Mouse (Mus musculus) hindbrain, embryonic 12.5 days (tissue): ENCODE data around the gene Ano6. TPM values are rescaled to one million over a fixed set of nuclear protein-coding genes. Genes with fewer than 3 reads are reported as not detected.
A peak's percentile ranks its signal among the peaks of the same experiment; 100 is the strongest.

ENCODE experiments used
- ATAC-seq: fragments of 200-750 bp; cut with Nextera tagmentation; 2 replicates; pipeline ENCODE4 v1.8.0; 2017; ENCODE audit warnings: moderate TSS enrichment; ENCODE audit not compliant: low FRiP score
- H3K27ac ChIP-seq: fragments of 300-500 bp; sonication (generic); 2 replicates; pipeline ENCODE4 v1.5.1; 2016; ENCODE audit warnings: mild to moderate bottlenecking
- H3K27me3 ChIP-seq: fragments of 300-500 bp; sonication (generic); 2 replicates; pipeline ENCODE4 v1.6.1; 2016; ENCODE audit warnings: mild to moderate bottlenecking
- H3K36me3 ChIP-seq: fragments of 300-500 bp; sonication (generic); 2 replicates; pipeline ENCODE4 v1.6.1; 2016; ENCODE audit warnings: mild to moderate bottlenecking
- H3K4me1 ChIP-seq: fragments of 300-500 bp; sonication (generic); 2 replicates; pipeline ENCODE4 v1.6.1; 2016
- H3K4me2 ChIP-seq: fragments of 300-500 bp; sonication (generic); replicated peaks from 2 replicates; pipeline ENCODE4 v1.6.1; 2016; ENCODE audit warnings: mild to moderate bottlenecking
- H3K4me3 ChIP-seq: fragments of 300-500 bp; sonication (generic); 2 replicates; pipeline ENCODE4 v1.5.1; 2016; ENCODE audit warnings: mild to moderate bottlenecking
- H3K9ac ChIP-seq: fragments of 300-500 bp; sonication (generic); 2 replicates; pipeline ENCODE4 v1.6.1; 2016; ENCODE audit warnings: mild to moderate bottlenecking, moderate library complexity
- H3K9me3 ChIP-seq: fragments of 300-500 bp; sonication (generic); replicated peaks from 2 replicates; pipeline ENCODE4 v1.6.1; 2016; ENCODE audit warnings: mild to moderate bottlenecking
- WGBS: fragments of 180-500 bp; shearing (Covaris S2); methylation state at CpG from one replicate; pipeline ENCODE4 v1.1.7; 2016; 5-methylcytosine and 5-hydroxymethylcytosine counted together
- polyA plus RNA-seq: library from polyadenylated mRNA; unstranded; fragments of >200 nt; fragmentation: Nextera tagmentation; extraction: Ambion mirVana; gene quantifications from 2 replicates; pipeline ENCODE4 v1.2.1, GENCODE M21; 2016

Ano6 gene
- polyA plus RNA-seq, 1 experiment from 2014 or later, result 40.7 TPM

GRCm38 (mm10) chr15:95949336-95949735 lies 158.7 kb downstream of the Ano6 start:
- no peak overlapping the region for H3K4me2 ChIP-seq
- no peak overlapping the region for H3K27ac ChIP-seq
- no peak for ATAC-seq
- H3K9me3 ChIP-seq, result no peaks in the 10 kb centered on the region
- WGBS, result 94% methylated on average over 13 of the region's 13 CpGs
- H3K36me3 ChIP-seq, result peaks cover 25% of the 10 kb centered on the region
- H3K27me3 ChIP-seq, result no peaks in the 10 kb centered on the region
- H3K4me1 ChIP-seq, result peaks cover 10% of the 10 kb centered on the region; the same call in 1 of the 2 replicates
- H3K4me3 ChIP-seq, result no peak overlapping the region
- no peak overlapping the region for H3K9ac ChIP-seq

GRCm38 (mm10) chr15:95951497-95951896 lies 160.9 kb downstream of the Ano6 start:
- Histone ChIP-seq H3K9me3 (no peaks in the 10 kb centered on the region), H3K9ac (no peak overlapping the region), H3K4me3 (no peak overlapping the region), H3K27ac (no peak overlapping the region), H3K36me3 (peaks cover 31% of the 10 kb centered on the region), H3K4me1 (peaks cover 1% of the 10 kb centered on the region; the same call in 1 of the 2 replicates), H3K27me3 (no peaks in the 10 kb centered on the region), H3K4me2 (no peak overlapping the region)
- no peak for ATAC-seq
- whole genome bisulfite sequencing, result 66% methylated on average over 5 of the region's 5 CpGs

- Histone ChIP-seq H3K4me3 (no peak overlapping the region), H3K27ac (no peak overlapping the region), H3K9ac (no peak overlapping the region), H3K4me2 (no peak overlapping the region), H3K36me3 (peaks cover 9% of the 10 kb centered on the region), H3K27me3 (no peaks in the 10 kb centered on the region), H3K9me3 (no peaks in the 10 kb centered on the region), H3K4me1 (no peaks in the 10 kb centered on the region; the same call in 1 of the 2 replicates)
- WGBS, result 96% methylated on average over 3 of the region's 3 CpGs
- no peak for ATAC-seq
These were observed 166.0 kb downstream of the Ano6 start for GRCm38 (mm10) chr15:95956692-95957091.

GRCm38 (mm10) chr15:95962411-95963123 lies 171.9 kb downstream of the Ano6 start:
- no peak for ATAC-seq
- 88% methylated on average over 3 of the region's 3 CpGs for WGBS

GRCm38 (mm10) chr15:95963124-95963482 lies 172.5 kb downstream of the Ano6 start:
- 0 out of 2 replicates have a peak, but pooled peaks have one; percentile 13 for ATAC-seq

More at GRCm38 (mm10) chr15:95962411-95963123, 171.9 kb downstream of the Ano6 start:
- H3K4me2 ChIP-seq, result no peak overlapping the region
- H3K4me1 ChIP-seq, result peaks cover 16% of the 10 kb centered on the region
- 0 out of 2 replicates have a peak overlapping the region, but pooled peaks have one; percentile 23 for H3K27ac ChIP-seq
- no peaks in the 10 kb centered on the region for H3K9me3 ChIP-seq
- peaks cover 9% of the 10 kb centered on the region; the same call in 1 of the 2 replicates for H3K36me3 ChIP-seq
- no peak overlapping the region for H3K9ac ChIP-seq
- H3K27me3 ChIP-seq, result no peaks in the 10 kb centered on the region
- H3K4me3 ChIP-seq, result no peak overlapping the region

GRCm38 (mm10) chr15:95963533-95964250 lies 173.0 kb downstream of the Ano6 start:
- ATAC-seq, result no peak
- no peaks in the 10 kb centered on the region for H3K9me3 ChIP-seq
- peaks cover 5% of the 10 kb centered on the region; the same call in 1 of the 2 replicates for H3K36me3 ChIP-seq
- no peaks in the 10 kb centered on the region for H3K27me3 ChIP-seq
- 0 out of 2 replicates have a peak overlapping the region, but pooled peaks have one; percentile 23 for H3K27ac ChIP-seq
- no peak overlapping the region for H3K9ac ChIP-seq
- H3K4me1 ChIP-seq, result peaks cover 16% of the 10 kb centered on the region
- H3K4me2 ChIP-seq, result no peak overlapping the region
- no peak overlapping the region for H3K4me3 ChIP-seq
- WGBS, result 85% methylated on average over 12 of the region's 12 CpGs

More at GRCm38 (mm10) chr15:95963124-95963482, 172.5 kb downstream of the Ano6 start:
- no peaks in the 10 kb centered on the region for H3K9me3 ChIP-seq
- 58% methylated on average over 10 of the region's 10 CpGs for WGBS
- H3K4me3 ChIP-seq, result no peak overlapping the region
- no peak overlapping the region for H3K9ac ChIP-seq
- no peaks in the 10 kb centered on the region for H3K27me3 ChIP-seq
- H3K36me3 ChIP-seq, result peaks cover 5% of the 10 kb centered on the region; the same call in 1 of the 2 replicates
- 0 out of 2 replicates have a peak overlapping the region, but pooled peaks have one; percentile 23 for H3K27ac ChIP-seq
- peaks cover 16% of the 10 kb centered on the region for H3K4me1 ChIP-seq
- H3K4me2 ChIP-seq, result no peak overlapping the region

- no peak overlapping the region for H3K27ac ChIP-seq
These were observed 173.6 kb downstream of the Ano6 start for GRCm38 (mm10) chr15:95964251-95964561.

GRCm38 (mm10) chr15:95966979-95967378 lies 176.3 kb downstream of the Ano6 start:
- H3K9ac ChIP-seq, result no peak overlapping the region
- 96% methylated on average over 2 of the region's 2 CpGs for WGBS

More at GRCm38 (mm10) chr15:95964251-95964561, 173.6 kb downstream of the Ano6 start:
- Histone ChIP-seq H3K9me3 (no peaks in the 10 kb centered on the region), H3K27me3 (no peaks in the 10 kb centered on the region), H3K4me3 (no peak overlapping the region), H3K9ac (no peak overlapping the region), H3K4me1 (peaks cover 16% of the 10 kb centered on the region), H3K4me2 (no peak overlapping the region), H3K36me3 (peaks cover 5% of the 10 kb centered on the region; the same call in 1 of the 2 replicates)
- ATAC-seq, result no peak
- 82% methylated on average over 4 of the region's 4 CpGs for WGBS

GRCm38 (mm10) chr15:95967516-95968196 lies 177.0 kb downstream of the Ano6 start:
- H3K4me2 ChIP-seq, result no peak overlapping the region
- WGBS, result 76% methylated on average over 16 of the region's 16 CpGs
- peaks cover 16% of the 10 kb centered on the region for H3K4me1 ChIP-seq
- peaks cover 21% of the 10 kb centered on the region for H3K36me3 ChIP-seq
- no peak overlapping the region for H3K4me3 ChIP-seq
- H3K27me3 ChIP-seq, result no peaks in the 10 kb centered on the region
- H3K27ac ChIP-seq, result no peak overlapping the region
- H3K9ac ChIP-seq, result no peak overlapping the region
- ATAC-seq, result peak; percentile 50
- H3K9me3 ChIP-seq, result no peaks in the 10 kb centered on the region

More at GRCm38 (mm10) chr15:95966979-95967378, 176.3 kb downstream of the Ano6 start:
- Histone ChIP-seq H3K4me3 (no peak overlapping the region), H3K36me3 (peaks cover 18% of the 10 kb centered on the region), H3K27me3 (no peaks in the 10 kb centered on the region), H3K4me1 (peaks cover 16% of the 10 kb centered on the region), H3K4me2 (no peak overlapping the region), H3K9me3 (no peaks in the 10 kb centered on the region), H3K27ac (no peak overlapping the region)
- no peak for ATAC-seq

- no peaks in the 10 kb centered on the region for H3K4me1 ChIP-seq
- H3K27me3 ChIP-seq, result no peaks in the 10 kb centered on the region
- H3K9me3 ChIP-seq, result no peaks in the 10 kb centered on the region
- no peak overlapping the region for H3K9ac ChIP-seq
- ATAC-seq, result no peak
- 82% methylated on average over 6 of the region's 6 CpGs for WGBS
- no peak overlapping the region for H3K27ac ChIP-seq
- no peak overlapping the region for H3K4me2 ChIP-seq
- H3K36me3 ChIP-seq, result peaks cover 34% of the 10 kb centered on the region
- no peak overlapping the region for H3K4me3 ChIP-seq
These were observed 179.0 kb downstream of the Ano6 start for GRCm38 (mm10) chr15:95969596-95969995.

- Histone ChIP-seq H3K36me3 (peaks cover 34% of the 10 kb centered on the region), H3K4me3 (no peak overlapping the region), H3K9me3 (no peaks in the 10 kb centered on the region), H3K9ac (no peak overlapping the region), H3K4me1 (no peaks in the 10 kb centered on the region), H3K27ac (no peak overlapping the region), H3K4me2 (no peak overlapping the region), H3K27me3 (no peaks in the 10 kb centered on the region)
- no peak for ATAC-seq
- WGBS, result 89% methylated on average over 5 of the region's 5 CpGs
These were observed 179.5 kb downstream of the Ano6 start for GRCm38 (mm10) chr15:95970176-95970575.

- Histone ChIP-seq H3K36me3 (peaks cover 34% of the 10 kb centered on the region), H3K4me3 (no peak overlapping the region), H3K4me2 (no peak overlapping the region), H3K9me3 (no peaks in the 10 kb centered on the region), H3K27ac (no peak overlapping the region), H3K27me3 (no peaks in the 10 kb centered on the region), H3K4me1 (no peaks in the 10 kb centered on the region), H3K9ac (no peak overlapping the region)
- WGBS, result 95% methylated on average over 7 of the region's 7 CpGs
- no peak for ATAC-seq
These were observed 180.0 kb downstream of the Ano6 start for GRCm38 (mm10) chr15:95970691-95971090.
